Mouse (Mus musculus) ES-Bruce4 (cell line): ENCODE data around the gene Tedc1.

ENCODE experiments used
- CTCF ChIP-seq: IDR thresholded peaks from one replicate; pipeline ENCODE4 v1.8.1; 2011; ENCODE audit warnings: low read depth, low read length
- EP300 ChIP-seq: IDR thresholded peaks from 2 replicates; pipeline ENCODE4 v1.6.1; 2011; ENCODE audit warnings: low read depth, low read length; ENCODE audit not compliant: insufficient read depth
- POLR2A ChIP-seq: IDR thresholded peaks from one replicate; pipeline ENCODE4 v1.8.1; 2011; ENCODE audit warnings: low read length; ENCODE audit not compliant: insufficient read depth

GRCm38 (mm10) chr12:113133861-113134403 lies 22.3 kb upstream of the Tedc1 start:
- TF ChIP-seq EP300 (no peak), CTCF (no peak), POLR2A (no peak)
